Mouse (Mus musculus) hindbrain, embryonic 12.5 days (tissue): ENCODE results near the gene Msx1. TPM values are rescaled to one million over a fixed set of nuclear protein-coding genes. Genes with fewer than 3 reads are reported as not detected.

Source experiments
- ATAC-seq: fragments of 200-750 bp; cut with Nextera tagmentation; 2 replicates; pipeline ENCODE4 v1.8.0; 2017; ENCODE audit warnings: moderate TSS enrichment; ENCODE audit not compliant: low FRiP score
- H3K27ac ChIP-seq: fragments of 300-500 bp; sonication (generic); 2 replicates; pipeline ENCODE4 v1.5.1; 2016; ENCODE audit warnings: mild to moderate bottlenecking
- H3K27me3 ChIP-seq: fragments of 300-500 bp; sonication (generic); 2 replicates; pipeline ENCODE4 v1.6.1; 2016; ENCODE audit warnings: mild to moderate bottlenecking
- H3K36me3 ChIP-seq: fragments of 300-500 bp; sonication (generic); 2 replicates; pipeline ENCODE4 v1.6.1; 2016; ENCODE audit warnings: mild to moderate bottlenecking
- H3K4me1 ChIP-seq: fragments of 300-500 bp; sonication (generic); 2 replicates; pipeline ENCODE4 v1.6.1; 2016
- H3K4me2 ChIP-seq: fragments of 300-500 bp; sonication (generic); replicated peaks from 2 replicates; pipeline ENCODE4 v1.6.1; 2016; ENCODE audit warnings: mild to moderate bottlenecking
- H3K4me3 ChIP-seq: fragments of 300-500 bp; sonication (generic); 2 replicates; pipeline ENCODE4 v1.5.1; 2016; ENCODE audit warnings: mild to moderate bottlenecking
- H3K9ac ChIP-seq: fragments of 300-500 bp; sonication (generic); 2 replicates; pipeline ENCODE4 v1.6.1; 2016; ENCODE audit warnings: mild to moderate bottlenecking, moderate library complexity
- H3K9me3 ChIP-seq: fragments of 300-500 bp; sonication (generic); replicated peaks from 2 replicates; pipeline ENCODE4 v1.6.1; 2016; ENCODE audit warnings: mild to moderate bottlenecking
- WGBS: fragments of 180-500 bp; shearing (Covaris S2); methylation state at CpG from one replicate; pipeline ENCODE4 v1.1.7; 2016; 5-methylcytosine and 5-hydroxymethylcytosine counted together
- polyA plus RNA-seq: library from polyadenylated mRNA; unstranded; fragments of >200 nt; fragmentation: Nextera tagmentation; extraction: Ambion mirVana; gene quantifications from 2 replicates; pipeline ENCODE4 v1.2.1, GENCODE M21; 2016

The Msx1 gene
- polyA plus RNA-seq, 1 experiment from 2014 or later = 95.6 TPM

DNA sequence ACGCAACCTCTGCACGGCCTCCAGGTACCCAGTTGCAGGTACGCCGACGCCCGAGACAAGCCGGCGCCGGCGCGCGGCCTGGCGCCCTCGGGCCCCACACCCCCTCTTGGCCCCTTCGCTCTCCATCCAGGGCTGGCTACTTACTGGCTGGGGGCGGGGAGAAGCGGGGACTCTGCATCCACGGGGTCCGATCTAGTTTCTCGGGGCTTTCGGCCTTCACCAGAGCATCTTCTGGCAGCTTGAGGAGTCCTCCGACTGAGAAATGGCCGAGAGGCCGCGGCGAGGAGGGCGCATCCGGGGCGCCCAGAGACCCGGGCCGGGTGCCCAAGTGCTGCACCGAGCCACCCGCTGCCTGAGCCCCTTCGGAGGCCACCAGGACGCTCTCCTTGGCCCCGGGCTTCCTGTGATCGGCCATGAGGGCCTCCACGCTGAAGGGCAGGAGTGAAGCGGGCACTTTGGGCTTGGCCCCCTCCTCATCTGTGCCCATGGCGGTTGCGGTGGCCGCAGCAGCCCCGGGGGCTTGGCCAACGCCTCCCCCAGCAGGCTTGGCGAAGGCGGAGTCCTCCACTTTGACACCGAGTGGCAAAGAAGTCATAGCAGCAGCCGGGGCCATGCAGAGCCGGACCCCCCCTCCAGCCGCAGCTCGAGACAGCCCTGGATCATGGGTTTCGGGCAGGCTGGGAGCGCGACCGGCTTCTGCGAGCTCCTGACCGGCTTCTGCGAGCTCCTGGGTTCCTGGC lies 492 bp downstream of the Msx1 start:
- Histone ChIP-seq H3K9ac (peak overlapping the region; percentile 71), H3K36me3 (no peaks in the 10 kb centered on the region), H3K27ac (peak overlapping the region; percentile 30; the same call in 1 of the 2 replicates), H3K9me3 (no peaks in the 10 kb centered on the region), H3K4me1 (peaks cover 53% of the 10 kb centered on the region), H3K27me3 (peaks cover 91% of the 10 kb centered on the region), H3K4me3 (peak overlapping the region; percentile 49), H3K4me2 (peak overlapping the region; percentile 63)
- peak; percentile 48 for ATAC-seq
- WGBS = under 1% methylated on average over 58 of the region's 58 CpGs

GRCm38 (mm10) chr5:37822791-37823720 lies 1.3 kb downstream of the Msx1 start:
- Histone ChIP-seq H3K27ac (no peak overlapping the region), H3K4me2 (peak overlapping the region; percentile 63), H3K9me3 (no peaks in the 10 kb centered on the region), H3K4me3 (peak overlapping the region; percentile 49), H3K9ac (peak overlapping the region; percentile 71), H3K27me3 (peaks cover 92% of the 10 kb centered on the region), H3K4me1 (peaks cover 50% of the 10 kb centered on the region), H3K36me3 (no peaks in the 10 kb centered on the region)
- WGBS = under 1% methylated on average over 42 of the region's 42 CpGs
- ATAC-seq = no peak

- H3K9ac ChIP-seq = peak overlapping the region; percentile 32; the same call in 1 of the 2 replicates
- WGBS = 4% methylated on average over 11 of the region's 11 CpGs
- no peak overlapping the region for H3K27ac ChIP-seq
- peak overlapping the region; percentile 63 for H3K4me2 ChIP-seq
- no peaks in the 10 kb centered on the region for H3K36me3 ChIP-seq
- peaks cover 48% of the 10 kb centered on the region for H3K4me1 ChIP-seq
- peak overlapping the region; percentile 49 for H3K4me3 ChIP-seq
- H3K27me3 ChIP-seq = peaks cover 92% of the 10 kb centered on the region
- ATAC-seq = no peak
- no peaks in the 10 kb centered on the region for H3K9me3 ChIP-seq
These were observed 2.2 kb downstream of the Msx1 start for GRCm38 (mm10) chr5:37822116-37822707.

- Histone ChIP-seq H3K4me1 (peaks cover 44% of the 10 kb centered on the region), H3K4me3 (peak overlapping the region; percentile 49), H3K36me3 (no peaks in the 10 kb centered on the region), H3K27me3 (peaks cover 93% of the 10 kb centered on the region), H3K27ac (no peak overlapping the region), H3K4me2 (peak overlapping the region; percentile 63), H3K9ac (no peak overlapping the region; the same call in 1 of the 2 replicates), H3K9me3 (no peaks in the 10 kb centered on the region)
- WGBS = 2% methylated on average over 27 of the region's 27 CpGs
- ATAC-seq = no peak
These were observed 3.2 kb downstream of the Msx1 start for GRCm38 (mm10) chr5:37821111-37821601.

DNA sequence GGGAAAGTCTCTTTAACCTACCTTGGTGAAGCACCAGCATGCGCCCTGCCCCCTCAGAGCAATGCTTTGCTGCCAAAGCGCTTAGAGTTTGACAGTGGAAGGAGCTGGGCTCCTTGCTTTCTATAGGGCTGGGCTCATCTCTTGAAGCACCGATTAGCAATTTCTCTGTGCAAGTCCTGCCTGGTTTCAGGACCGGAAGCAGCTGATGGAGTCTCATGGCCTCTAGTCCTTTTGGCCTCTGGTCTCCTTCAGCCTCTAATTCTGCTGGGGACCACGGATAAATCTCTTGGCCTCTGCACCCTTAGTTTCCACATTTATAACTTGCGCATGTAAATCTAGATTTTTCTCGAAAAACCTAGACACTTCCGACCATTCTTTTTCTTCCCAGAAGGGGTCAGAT lies 3.7 kb downstream of the Msx1 start:
- Histone ChIP-seq H3K27me3 (peaks cover 93% of the 10 kb centered on the region), H3K27ac (no peak overlapping the region), H3K4me1 (peaks cover 39% of the 10 kb centered on the region), H3K9me3 (no peaks in the 10 kb centered on the region), H3K4me3 (no peak overlapping the region), H3K36me3 (no peaks in the 10 kb centered on the region), H3K9ac (no peak overlapping the region), H3K4me2 (peak overlapping the region; percentile 63; the same call in 1 of the 2 replicates)
- 16% methylated on average over 8 of the region's 8 CpGs for WGBS
- no peak for ATAC-seq

GRCm38 (mm10) chr5:37819971-37820370 lies 4.4 kb downstream of the Msx1 start:
- Histone ChIP-seq H3K36me3 (no peaks in the 10 kb centered on the region), H3K27me3 (peaks cover 91% of the 10 kb centered on the region), H3K9ac (no peak overlapping the region), H3K4me1 (peaks cover 37% of the 10 kb centered on the region), H3K4me3 (no peak overlapping the region), H3K9me3 (no peaks in the 10 kb centered on the region), H3K27ac (no peak overlapping the region), H3K4me2 (no peak overlapping the region)
- no peak for ATAC-seq
- WGBS = 7% methylated on average over 3 of the region's 3 CpGs

- ATAC-seq = no peak
- H3K36me3 ChIP-seq = no peaks in the 10 kb centered on the region
- WGBS = 18% methylated on average over 5 of the region's 5 CpGs
- H3K27ac ChIP-seq = no peak overlapping the region
- H3K9me3 ChIP-seq = no peaks in the 10 kb centered on the region
- H3K4me2 ChIP-seq = no peak overlapping the region
- no peak overlapping the region for H3K9ac ChIP-seq
- H3K27me3 ChIP-seq = peaks cover 91% of the 10 kb centered on the region
- peaks cover 37% of the 10 kb centered on the region for H3K4me1 ChIP-seq
- no peak overlapping the region for H3K4me3 ChIP-seq
These were observed 4.8 kb downstream of the Msx1 start for GRCm38 (mm10) chr5:37819541-37819940.

GRCm38 (mm10) chr5:37818533-37819215 lies 5.7 kb downstream of the Msx1 start:
- Histone ChIP-seq H3K27ac (no peak overlapping the region), H3K4me3 (no peak overlapping the region), H3K4me2 (peak overlapping the region; percentile 21), H3K36me3 (no peaks in the 10 kb centered on the region), H3K9me3 (no peaks in the 10 kb centered on the region), H3K27me3 (peaks cover 91% of the 10 kb centered on the region), H3K9ac (no peak overlapping the region), H3K4me1 (peaks cover 29% of the 10 kb centered on the region)
- 2% methylated on average over 25 of the region's 25 CpGs for WGBS
- no peak for ATAC-seq

DNA sequence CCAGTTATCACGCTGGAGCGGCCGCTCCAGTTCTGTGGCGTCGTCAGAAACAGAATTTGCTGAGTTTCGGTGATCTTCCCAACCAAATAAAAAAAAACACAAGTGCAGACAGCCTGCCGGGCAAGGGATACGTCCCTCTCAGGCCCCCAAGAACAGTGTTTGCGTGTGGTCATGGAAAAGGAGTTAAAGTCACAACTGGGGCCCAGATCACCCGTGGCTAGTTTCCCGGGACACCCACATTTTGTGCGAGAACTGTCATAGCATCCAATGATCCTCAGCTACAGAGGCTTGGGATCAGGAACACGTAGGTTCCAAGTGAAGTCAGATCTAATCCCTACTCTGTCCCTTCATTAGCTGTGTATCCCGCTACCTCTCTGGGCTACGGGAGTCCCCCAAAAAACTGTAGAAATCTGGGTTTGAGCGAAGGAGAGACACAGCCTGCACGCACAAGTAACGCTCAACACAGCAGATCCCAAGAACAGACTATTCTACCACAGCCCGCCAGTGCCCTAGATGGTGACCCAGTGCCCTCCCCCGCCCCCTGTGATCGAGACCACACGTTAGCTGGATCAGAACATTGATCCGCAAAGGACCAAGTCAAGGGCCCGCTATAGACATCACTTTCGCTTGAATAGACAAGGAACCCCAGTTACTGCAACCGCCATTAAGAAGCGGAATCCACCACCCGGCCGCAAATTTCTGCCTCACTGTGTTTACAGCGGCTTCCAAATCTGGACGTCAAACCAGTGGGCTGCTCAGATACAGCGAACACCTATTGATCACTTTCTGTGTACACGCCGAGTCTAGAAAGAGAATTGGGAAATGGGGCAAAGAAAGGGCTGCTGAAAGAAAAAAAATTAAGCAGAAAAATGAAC lies 6.5 kb downstream of the Msx1 start:
- peak overlapping the region; percentile 26 for H3K4me2 ChIP-seq

DNA sequence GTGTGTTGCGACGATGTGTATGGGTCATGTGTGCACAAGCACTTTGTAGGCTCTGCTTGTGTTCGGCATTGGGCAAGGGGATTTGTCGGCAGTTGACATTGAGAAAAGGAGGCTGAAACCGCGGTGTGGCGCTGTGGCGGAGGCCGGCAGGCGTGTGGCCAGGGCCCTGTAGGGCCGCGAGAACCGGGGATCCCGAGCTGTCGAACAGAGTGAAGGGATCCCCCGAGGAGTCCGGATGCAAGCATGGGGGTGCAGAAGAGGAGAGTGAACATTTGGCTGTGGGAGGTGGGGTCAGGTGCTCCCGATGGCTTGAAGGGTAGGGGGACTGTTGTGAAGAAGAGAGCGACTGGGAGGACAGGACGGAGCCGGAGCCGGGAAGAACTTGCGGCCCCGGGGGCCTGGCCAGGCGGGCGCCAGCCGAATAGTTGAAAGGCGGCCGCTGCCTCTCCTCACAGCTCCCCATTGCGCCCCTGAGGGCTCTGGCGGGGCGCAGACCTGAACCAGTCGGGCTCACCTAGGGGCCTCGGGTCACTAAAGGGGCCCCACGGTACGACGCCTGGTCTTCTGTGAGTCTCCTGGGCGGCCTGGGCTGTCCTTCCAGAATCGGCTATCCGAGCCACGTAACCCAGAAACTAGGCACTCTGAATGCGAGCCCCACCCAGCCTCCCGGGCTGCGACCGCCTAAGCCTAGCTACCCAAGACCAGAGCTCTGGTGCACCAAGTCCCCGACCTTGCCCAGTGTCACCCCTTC lies 7.3 kb downstream of the Msx1 start:
- H3K4me2 ChIP-seq = peak overlapping the region; percentile 26
- peaks cover 21% of the 10 kb centered on the region for H3K4me1 ChIP-seq
- peak; percentile 60; the same call in 1 of the 2 replicates for ATAC-seq
- no peak overlapping the region for H3K9ac ChIP-seq
- under 1% methylated on average over 46 of the region's 46 CpGs for WGBS
- H3K9me3 ChIP-seq = no peaks in the 10 kb centered on the region
- H3K27ac ChIP-seq = no peak overlapping the region
- H3K4me3 ChIP-seq = peak overlapping the region; percentile 13; the same call in 1 of the 2 replicates
- H3K36me3 ChIP-seq = no peaks in the 10 kb centered on the region
- H3K27me3 ChIP-seq = peaks cover 84% of the 10 kb centered on the region

More for the DNA sequence above, 6.5 kb downstream of the Msx1 start:
- H3K9me3 ChIP-seq = no peaks in the 10 kb centered on the region
- 3% methylated on average over 34 of the region's 34 CpGs for WGBS
- no peak for ATAC-seq
- H3K9ac ChIP-seq = no peak overlapping the region
- H3K36me3 ChIP-seq = no peaks in the 10 kb centered on the region
- H3K4me1 ChIP-seq = peaks cover 23% of the 10 kb centered on the region
- H3K27ac ChIP-seq = no peak overlapping the region
- H3K4me3 ChIP-seq = no peak overlapping the region
- H3K27me3 ChIP-seq = peaks cover 88% of the 10 kb centered on the region
